Mouse (Mus musculus): Measurements from ENCODE around the gene Kdsr. TPM values are rescaled to one million over a fixed set of nuclear protein-coding genes. Genes with fewer than 3 reads are reported as not detected.

Kdsr gene
- polyA plus RNA-seq, 1 experiment from 2014 or later = 9.8 TPM

DNA sequence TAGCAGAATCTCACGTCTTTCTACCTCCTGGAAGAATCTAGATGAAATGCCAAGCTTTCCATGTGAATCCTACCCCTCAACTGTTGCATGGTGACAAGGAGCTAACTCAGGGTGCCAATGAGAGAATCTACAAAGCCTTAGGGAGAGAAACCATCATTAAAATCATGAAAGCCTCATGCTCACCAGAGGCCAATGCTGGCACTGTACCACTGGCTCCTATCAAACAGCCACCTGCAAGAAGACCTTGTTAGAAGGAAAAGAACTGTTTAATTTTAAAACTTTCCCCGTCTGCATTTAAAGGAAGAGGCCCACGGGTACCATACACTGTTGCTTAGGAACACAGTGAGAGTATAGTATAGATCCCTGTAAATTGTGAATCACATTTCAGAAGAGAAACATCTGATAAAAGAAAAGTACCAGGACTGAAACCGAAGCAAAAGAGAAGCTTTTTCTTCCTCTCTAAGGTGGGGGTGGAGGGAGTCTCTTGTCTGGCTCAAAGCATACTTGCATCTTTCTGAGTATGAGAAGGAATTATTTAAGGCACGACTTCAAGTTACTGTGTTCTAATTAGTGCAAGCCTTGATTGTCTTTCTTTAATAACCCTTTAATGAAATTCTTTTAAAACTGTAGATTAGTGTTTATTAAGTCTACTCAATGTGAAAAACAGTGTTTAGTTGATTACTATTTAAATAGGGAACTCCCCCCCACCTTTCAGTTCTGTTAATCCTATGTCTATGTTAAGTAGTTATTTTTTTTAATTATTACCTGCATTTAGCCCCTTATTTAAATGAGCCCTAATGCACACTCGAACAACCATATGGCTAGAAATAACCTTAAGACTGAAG lies 52.3 kb downstream of the Kdsr start:
- peaks cover 6 to 30% of the 10 kb centered on the region in 2 experiments for H3K4me1 ChIP-seq (ENCODE audit: control insufficient read depth in 2 of 2, insufficient read depth in 2 of 2, low read length in 2 of 2)
- no peak overlapping the region for H3K4me3 ChIP-seq (ENCODE audit: control insufficient read depth in 1 of 2, insufficient read depth in 1 of 2, low read depth in 1 of 2, low read length in 2 of 2)
- H3K9ac ChIP-seq (ENCODE audit: low read length) = no peak overlapping the region
- no peaks in the 10 kb centered on the region for H3K27me3 ChIP-seq (ENCODE audit: control insufficient read depth, insufficient read depth, low read length)
- no peak overlapping the region for H3K27ac ChIP-seq (replicated peaks in 1 of 2; ENCODE audit: control insufficient read depth in 1 of 2, insufficient read depth in 1 of 2, low read depth in 2 of 2, low read length in 2 of 2)
- H3K36me3 ChIP-seq (ENCODE audit: control insufficient read depth, insufficient read depth, low read length) = no peaks in the 10 kb centered on the region
- H3K9me3 ChIP-seq (ENCODE audit: control insufficient read depth, low read length) = no peaks in the 10 kb centered on the region
- no peak overlapping the region for H3K4me2 ChIP-seq (ENCODE audit: low read length)
- 78% methylated on average over 6 of the region's 6 CpGs for WGBS
- no peak for ATAC-seq (ENCODE audit: insufficient number of reproducible peaks, insufficient read depth, low FRiP score, low read depth)

GRCm38 (mm10) chr1:106703183-106703582 lies 56.3 kb downstream of the Kdsr start:
- no peaks in the 10 kb centered on the region for H3K9me3 ChIP-seq (ENCODE audit: control insufficient read depth, low read length)
- H3K4me1 ChIP-seq (ENCODE audit: control insufficient read depth in 2 of 2, insufficient read depth in 2 of 2, low read length in 2 of 2) = peaks cover 0 to 19% of the 10 kb centered on the region in 2 experiments; a peak in 2 of 4 replicates
- ATAC-seq (ENCODE audit: insufficient number of reproducible peaks, insufficient read depth, low FRiP score, low read depth) = no peak
- no peaks in the 10 kb centered on the region for H3K36me3 ChIP-seq (ENCODE audit: control insufficient read depth, insufficient read depth, low read length)
- 31% methylated on average over 3 of the region's 3 CpGs for WGBS
- H3K27me3 ChIP-seq (ENCODE audit: control insufficient read depth, insufficient read depth, low read length) = no peaks in the 10 kb centered on the region
- no peak overlapping the region for H3K4me2 ChIP-seq (ENCODE audit: low read length)
- no peak overlapping the region for H3K27ac ChIP-seq (replicated peaks in 1 of 2; ENCODE audit: control insufficient read depth in 1 of 2, insufficient read depth in 1 of 2, low read depth in 2 of 2, low read length in 2 of 2)
- H3K4me3 ChIP-seq (ENCODE audit: control insufficient read depth in 1 of 2, insufficient read depth in 1 of 2, low read depth in 1 of 2, low read length in 2 of 2) = no peak overlapping the region
- no peak overlapping the region for H3K9ac ChIP-seq (ENCODE audit: low read length)

GRCm38 (mm10) chr1:106702471-106703175 lies 56.9 kb downstream of the Kdsr start:
- no peak overlapping the region for H3K4me2 ChIP-seq (ENCODE audit: low read length)
- ATAC-seq (ENCODE audit: insufficient number of reproducible peaks, insufficient read depth, low FRiP score, low read depth) = no peak
- peaks cover 0 to 19% of the 10 kb centered on the region in 2 experiments; a peak in 2 of 4 replicates for H3K4me1 ChIP-seq (ENCODE audit: control insufficient read depth in 2 of 2, insufficient read depth in 2 of 2, low read length in 2 of 2)
- H3K9ac ChIP-seq (ENCODE audit: low read length) = no peak overlapping the region
- no peaks in the 10 kb centered on the region for H3K36me3 ChIP-seq (ENCODE audit: control insufficient read depth, insufficient read depth, low read length)
- no peaks in the 10 kb centered on the region for H3K27me3 ChIP-seq (ENCODE audit: control insufficient read depth, insufficient read depth, low read length)
- no peak overlapping the region for H3K4me3 ChIP-seq (ENCODE audit: control insufficient read depth in 1 of 2, insufficient read depth in 1 of 2, low read depth in 1 of 2, low read length in 2 of 2)
- WGBS = 33% methylated on average over 4 of the region's 4 CpGs
- no peak overlapping the region for H3K27ac ChIP-seq (replicated peaks in 1 of 2; ENCODE audit: control insufficient read depth in 1 of 2, insufficient read depth in 1 of 2, low read depth in 2 of 2, low read length in 2 of 2)
- no peaks in the 10 kb centered on the region for H3K9me3 ChIP-seq (ENCODE audit: control insufficient read depth, low read length)

DNA sequence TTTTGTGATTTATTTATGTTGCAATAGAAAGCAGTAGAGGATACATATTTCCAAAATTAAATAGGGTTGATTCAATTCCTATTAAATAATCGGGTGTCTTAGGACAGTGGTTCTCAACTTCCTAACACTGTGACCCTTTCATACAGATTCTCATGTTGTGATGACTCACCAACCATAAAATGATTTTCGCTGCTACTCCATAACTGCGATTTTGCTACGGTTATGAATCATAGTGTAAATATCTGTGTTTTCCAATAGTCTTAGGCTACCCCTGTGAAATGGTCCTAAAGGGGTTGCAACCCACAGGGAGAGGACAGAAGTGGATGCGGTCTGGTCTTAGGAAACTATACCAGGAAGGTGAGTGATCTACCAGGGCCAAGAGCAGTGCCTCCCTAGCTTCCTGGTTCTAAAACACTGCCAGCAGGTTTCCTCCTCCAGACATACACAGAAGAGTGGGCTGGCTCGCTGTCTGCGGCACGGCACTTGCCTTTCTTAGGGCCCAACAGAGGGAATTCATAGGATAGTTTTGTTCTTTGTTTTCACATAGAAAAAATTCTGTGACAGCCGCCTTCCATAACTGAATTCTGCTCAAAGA lies 58.9 kb downstream of the Kdsr start:
- H3K4me1 ChIP-seq (ENCODE audit: control insufficient read depth in 2 of 2, insufficient read depth in 2 of 2, low read length in 2 of 2) = peaks cover 2 to 23% of the 10 kb centered on the region in 2 experiments; a peak in 2 of 4 replicates
- no peaks in the 10 kb centered on the region for H3K36me3 ChIP-seq (ENCODE audit: control insufficient read depth, insufficient read depth, low read length)
- no peak overlapping the region for H3K27ac ChIP-seq (replicated peaks in 1 of 2; ENCODE audit: control insufficient read depth in 1 of 2, insufficient read depth in 1 of 2, low read depth in 2 of 2, low read length in 2 of 2)
- 89% methylated on average over 9 of the region's 9 CpGs for WGBS
- H3K9me3 ChIP-seq (ENCODE audit: control insufficient read depth, low read length) = no peaks in the 10 kb centered on the region
- no peak overlapping the region for H3K4me2 ChIP-seq (ENCODE audit: low read length)
- H3K27me3 ChIP-seq (ENCODE audit: control insufficient read depth, insufficient read depth, low read length) = no peaks in the 10 kb centered on the region
- H3K4me3 ChIP-seq (ENCODE audit: control insufficient read depth in 1 of 2, insufficient read depth in 1 of 2, low read depth in 1 of 2, low read length in 2 of 2) = no peak overlapping the region
- no peak overlapping the region for H3K9ac ChIP-seq (ENCODE audit: low read length)
- ATAC-seq (ENCODE audit: insufficient number of reproducible peaks, insufficient read depth, low FRiP score, low read depth) = no peak

- Histone ChIP-seq H3K27me3 (ENCODE audit: control insufficient read depth, insufficient read depth, low read length) (no peaks in the 10 kb centered on the region), H3K9ac (ENCODE audit: low read length) (no peak overlapping the region), H3K36me3 (ENCODE audit: control insufficient read depth, insufficient read depth, low read length) (no peaks in the 10 kb centered on the region), H3K4me3 (ENCODE audit: control insufficient read depth in 1 of 2, insufficient read depth in 1 of 2, low read depth in 1 of 2, low read length in 2 of 2) (no peak overlapping the region), H3K27ac (replicated peaks in 1 of 2; ENCODE audit: control insufficient read depth in 1 of 2, insufficient read depth in 1 of 2, low read depth in 2 of 2, low read length in 2 of 2) (no peak overlapping the region), H3K4me1 (ENCODE audit: control insufficient read depth in 2 of 2, insufficient read depth in 2 of 2, low read length in 2 of 2) (peaks cover 10 to 23% of the 10 kb centered on the region in 2 experiments), H3K4me2 (ENCODE audit: low read length) (no peak overlapping the region), H3K9me3 (ENCODE audit: control insufficient read depth, low read length) (no peaks in the 10 kb centered on the region)
- ATAC-seq (ENCODE audit: insufficient number of reproducible peaks, insufficient read depth, low FRiP score, low read depth) = no peak
- 80% methylated on average over 5 of the region's 5 CpGs for WGBS
Measured at GRCm38 (mm10) chr1:106696472-106696871, 63.1 kb downstream of the Kdsr start.

GRCm38 (mm10) chr1:106695649-106696048 lies 63.9 kb downstream of the Kdsr start:
- Histone ChIP-seq H3K36me3 (ENCODE audit: control insufficient read depth, insufficient read depth, low read length) (no peaks in the 10 kb centered on the region), H3K27me3 (ENCODE audit: control insufficient read depth, insufficient read depth, low read length) (no peaks in the 10 kb centered on the region), H3K9me3 (ENCODE audit: control insufficient read depth, low read length) (no peaks in the 10 kb centered on the region), H3K4me1 (ENCODE audit: control insufficient read depth in 2 of 2, insufficient read depth in 2 of 2, low read length in 2 of 2) (peaks cover 10 to 23% of the 10 kb centered on the region in 2 experiments), H3K27ac (replicated peaks in 1 of 2; ENCODE audit: control insufficient read depth in 1 of 2, insufficient read depth in 1 of 2, low read depth in 2 of 2, low read length in 2 of 2) (0 out of 4 replicates have a peak overlapping the region, but pooled peaks have one; percentile 5 to 27), H3K4me2 (ENCODE audit: low read length) (no peak overlapping the region), H3K9ac (ENCODE audit: low read length) (no peak overlapping the region), H3K4me3 (ENCODE audit: control insufficient read depth in 1 of 2, insufficient read depth in 1 of 2, low read depth in 1 of 2, low read length in 2 of 2) (no peak overlapping the region)
- ATAC-seq (ENCODE audit: insufficient number of reproducible peaks, insufficient read depth, low FRiP score, low read depth) = 0 out of 2 replicates have a peak, but pooled peaks have one; percentile 59
- 30% methylated on average over 4 of the region's 4 CpGs for WGBS

DNA sequence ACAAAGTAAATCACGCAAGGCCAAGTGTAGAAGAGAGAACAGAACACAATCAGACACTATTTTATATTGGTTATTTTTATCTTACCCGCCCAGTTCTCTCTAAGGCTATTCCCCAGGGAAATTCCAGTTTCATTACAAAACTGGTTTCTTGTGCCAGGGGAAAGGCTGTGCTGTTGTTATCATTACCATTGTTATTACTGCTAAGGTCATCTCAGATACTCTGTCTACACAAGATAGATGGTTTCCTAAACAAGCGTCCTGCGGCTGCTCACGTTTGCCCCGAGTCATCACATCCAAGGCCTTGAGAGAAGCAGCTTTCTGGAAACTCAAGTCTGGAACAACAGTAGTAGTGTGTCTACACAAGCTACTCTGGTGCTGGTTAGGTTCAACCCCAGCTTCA lies 65.2 kb downstream of the Kdsr start:
- ATAC-seq (ENCODE audit: insufficient number of reproducible peaks, insufficient read depth, low FRiP score, low read depth) = no peak
- no peak overlapping the region for H3K4me3 ChIP-seq (ENCODE audit: control insufficient read depth in 1 of 2, insufficient read depth in 1 of 2, low read depth in 1 of 2, low read length in 2 of 2)
- 61% methylated on average over 6 of the region's 6 CpGs for WGBS

More for the DNA sequence above, 65.2 kb downstream of the Kdsr start:
- Histone ChIP-seq H3K9ac (ENCODE audit: low read length) (no peak overlapping the region), H3K27me3 (ENCODE audit: control insufficient read depth, insufficient read depth, low read length) (no peaks in the 10 kb centered on the region), H3K4me1 (ENCODE audit: control insufficient read depth in 2 of 2, insufficient read depth in 2 of 2, low read length in 2 of 2) (peaks cover 10 to 21% of the 10 kb centered on the region in 2 experiments), H3K36me3 (ENCODE audit: control insufficient read depth, insufficient read depth, low read length) (no peaks in the 10 kb centered on the region), H3K9me3 (ENCODE audit: control insufficient read depth, low read length) (no peaks in the 10 kb centered on the region), H3K4me2 (ENCODE audit: low read length) (no peak overlapping the region), H3K27ac (replicated peaks in 1 of 2; ENCODE audit: control insufficient read depth in 1 of 2, insufficient read depth in 1 of 2, low read depth in 2 of 2, low read length in 2 of 2) (no peak overlapping the region)
